Mouse (Mus musculus) right cerebral cortex, postnatal 4 days (tissue): Measurements from ENCODE around the gene Cercam.
"Not testable (repeated sequence)": the region's sequence is repeated elsewhere in the genome, so short reads cannot be mapped to it uniquely, and the experiment has no call there.

ENCODE experiments used
- DNase-seq: peaks from one replicate; pipeline ENCODE4 v3.0.0-alpha.2; 2022

Cercam gene

DNA sequence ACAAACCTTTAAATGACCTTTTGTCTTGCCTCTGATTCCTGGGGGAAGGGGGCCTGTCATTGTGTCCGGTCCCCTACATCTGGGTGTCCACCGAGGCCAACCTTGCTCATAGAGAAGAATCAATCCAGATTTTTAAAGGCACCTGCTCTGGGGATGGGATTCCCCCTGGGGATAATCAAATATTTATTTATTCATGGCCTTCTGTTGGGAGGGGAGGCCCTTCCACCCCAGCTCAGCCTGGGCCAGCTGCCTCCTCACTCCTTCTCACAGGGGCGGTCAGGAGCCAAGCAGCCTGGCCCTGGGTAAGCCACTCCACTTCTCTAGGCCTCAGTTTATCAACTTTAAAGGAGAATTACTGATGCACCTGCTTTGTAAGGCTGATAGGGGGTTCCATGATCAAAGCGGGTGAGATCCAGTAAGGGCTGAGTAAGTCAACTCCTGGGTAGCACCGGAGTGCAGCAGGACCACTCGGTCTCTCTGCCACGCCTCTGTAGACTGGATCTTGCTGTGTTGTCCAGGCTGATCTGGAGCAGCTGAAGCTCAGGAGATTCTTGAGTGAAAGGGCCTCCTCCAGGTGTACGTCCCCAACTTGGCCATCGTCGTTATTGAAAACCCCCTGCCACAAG, 13.3 kb upstream of the Cercam start:
- no peak for DNase-seq

DNA sequence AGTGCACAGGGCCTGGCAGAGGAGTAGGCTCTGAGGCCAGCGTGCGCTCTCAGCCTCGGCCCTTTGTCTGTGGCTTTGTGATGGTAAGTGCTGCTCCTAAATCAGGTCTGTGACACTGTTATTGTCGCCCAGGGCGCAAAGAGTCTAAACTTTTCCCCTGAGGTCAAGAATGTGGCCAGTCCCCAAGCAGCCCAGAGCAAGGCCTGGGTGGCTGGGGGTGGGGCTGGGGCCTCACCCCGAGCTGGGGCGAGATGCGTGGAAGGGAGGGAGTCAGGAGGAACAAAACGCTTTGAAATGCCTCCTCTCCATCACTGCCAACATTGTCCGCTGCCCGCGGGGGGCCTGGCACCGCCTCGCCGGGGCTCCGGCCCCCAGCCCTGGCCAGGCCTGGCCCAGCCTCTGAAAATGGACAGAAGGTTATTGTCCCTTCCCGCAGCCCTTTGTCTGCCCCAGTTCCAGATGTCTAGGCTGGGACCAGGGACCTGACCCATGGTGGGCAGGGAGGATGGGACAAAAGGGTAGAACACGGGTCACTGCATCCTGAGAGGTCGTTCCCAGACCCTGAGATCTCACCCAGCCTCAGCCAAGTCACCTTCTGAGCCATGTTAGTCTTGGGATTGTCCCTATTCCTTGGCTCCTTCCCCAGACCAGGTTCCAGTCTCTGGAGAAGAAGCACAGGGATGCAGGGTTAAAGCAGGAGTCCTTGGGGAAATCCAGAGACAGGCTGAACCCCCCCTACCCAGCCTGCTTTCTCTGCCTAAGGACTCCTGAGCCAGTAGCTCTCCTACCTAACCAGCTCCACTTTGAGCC, 12.3 kb upstream of the Cercam start:
- no peak for DNase-seq

DNA sequence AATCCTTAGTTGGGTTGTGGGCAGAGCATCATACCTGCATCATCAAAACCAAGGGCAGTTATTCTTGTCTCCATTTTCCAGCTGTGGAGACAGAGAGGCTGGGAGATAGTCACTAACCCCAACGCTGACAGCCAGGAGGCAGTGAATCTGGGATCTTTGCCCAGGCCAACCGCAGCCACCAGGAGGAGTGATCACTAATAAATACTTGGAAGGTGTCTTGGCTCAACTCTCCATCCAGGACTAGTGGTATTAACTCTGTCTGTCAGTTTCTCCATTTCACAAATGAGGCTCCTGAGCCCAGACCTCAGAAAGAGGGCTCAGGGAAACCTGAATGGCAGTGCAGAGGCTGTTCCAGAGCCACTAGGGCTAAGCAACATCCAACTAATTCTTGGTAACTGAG, 11.6 kb upstream of the Cercam start:
- no peak for DNase-seq

DNA sequence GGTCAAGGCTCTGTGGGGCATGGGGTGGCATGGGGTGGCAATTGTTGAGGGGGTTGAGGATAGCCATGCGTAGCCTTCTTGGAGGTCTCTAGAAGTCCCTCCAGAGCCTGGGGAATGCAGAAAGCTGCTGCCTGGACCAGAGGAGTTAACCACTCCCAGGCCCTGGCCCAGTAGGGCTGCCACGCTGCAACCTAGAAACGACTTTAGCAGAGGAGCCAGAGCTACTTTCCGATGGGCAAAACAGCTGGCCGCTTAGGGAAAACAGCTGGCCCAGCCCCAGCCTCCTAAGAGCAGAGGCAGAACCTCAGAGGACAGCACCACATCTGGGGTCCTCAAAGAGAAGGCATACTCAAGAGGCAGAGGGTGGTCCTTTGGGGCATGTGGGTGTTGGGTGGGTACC, 11.0 kb upstream of the Cercam start:
- no peak for DNase-seq

- DNase-seq = no peak
These were observed 10.1 kb upstream of the Cercam start for GRCm38 (mm10) chr2:29858748-29859473.

DNA sequence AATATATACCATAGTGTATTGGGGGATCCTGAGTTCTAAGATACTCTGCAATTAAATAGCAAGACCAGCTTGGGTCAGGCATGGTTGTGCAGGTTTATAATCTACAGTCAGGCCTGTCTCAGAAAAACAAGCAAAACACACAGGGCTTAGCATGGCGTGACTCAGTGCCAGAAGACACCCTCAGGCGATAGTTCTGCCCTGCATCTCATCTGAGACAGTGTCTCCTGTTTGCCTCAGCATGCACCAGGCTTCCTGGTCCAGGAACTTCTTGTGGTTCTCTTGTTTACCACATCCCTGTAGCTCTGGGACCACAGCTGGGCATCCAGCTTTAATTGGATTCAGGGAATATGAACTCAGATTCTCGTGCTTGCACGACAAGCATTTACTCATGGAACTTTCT, 3.8 kb upstream of the Cercam start:
- DNase-seq = no peak

- DNase-seq = peak; percentile 18
These were observed 885 bp downstream of the Cercam start for GRCm38 (mm10) chr2:29869646-29870451.

- DNase-seq = no peak
These were observed 3.8 kb downstream of the Cercam start for GRCm38 (mm10) chr2:29872581-29873295.

GRCm38 (mm10) chr2:29873801-29874200, 4.8 kb downstream of the Cercam start:
- no peak for DNase-seq

GRCm38 (mm10) chr2:29878061-29878460, 9.1 kb downstream of the Cercam start:
- no peak for DNase-seq

DNA sequence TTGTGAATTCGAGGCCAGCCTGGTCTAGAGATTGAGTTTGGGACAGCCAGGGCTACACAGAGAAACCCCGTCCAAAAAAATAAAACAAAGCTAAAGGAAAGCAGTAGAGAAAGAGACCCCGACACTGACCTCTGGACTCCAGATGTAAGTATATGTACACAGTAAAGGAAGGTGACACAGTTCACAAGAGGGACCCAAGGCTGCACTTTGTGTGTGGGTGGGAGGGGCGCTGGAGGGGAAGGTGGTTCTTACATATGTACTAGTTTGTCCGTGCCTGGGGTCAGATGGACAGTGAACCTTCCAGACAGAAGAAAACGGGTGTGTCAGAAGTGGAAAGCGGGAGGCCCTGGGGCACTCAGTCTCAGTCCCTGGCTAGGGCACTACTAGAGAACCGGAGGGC, 10.2 kb downstream of the Cercam start:
- DNase-seq = no peak

DNA sequence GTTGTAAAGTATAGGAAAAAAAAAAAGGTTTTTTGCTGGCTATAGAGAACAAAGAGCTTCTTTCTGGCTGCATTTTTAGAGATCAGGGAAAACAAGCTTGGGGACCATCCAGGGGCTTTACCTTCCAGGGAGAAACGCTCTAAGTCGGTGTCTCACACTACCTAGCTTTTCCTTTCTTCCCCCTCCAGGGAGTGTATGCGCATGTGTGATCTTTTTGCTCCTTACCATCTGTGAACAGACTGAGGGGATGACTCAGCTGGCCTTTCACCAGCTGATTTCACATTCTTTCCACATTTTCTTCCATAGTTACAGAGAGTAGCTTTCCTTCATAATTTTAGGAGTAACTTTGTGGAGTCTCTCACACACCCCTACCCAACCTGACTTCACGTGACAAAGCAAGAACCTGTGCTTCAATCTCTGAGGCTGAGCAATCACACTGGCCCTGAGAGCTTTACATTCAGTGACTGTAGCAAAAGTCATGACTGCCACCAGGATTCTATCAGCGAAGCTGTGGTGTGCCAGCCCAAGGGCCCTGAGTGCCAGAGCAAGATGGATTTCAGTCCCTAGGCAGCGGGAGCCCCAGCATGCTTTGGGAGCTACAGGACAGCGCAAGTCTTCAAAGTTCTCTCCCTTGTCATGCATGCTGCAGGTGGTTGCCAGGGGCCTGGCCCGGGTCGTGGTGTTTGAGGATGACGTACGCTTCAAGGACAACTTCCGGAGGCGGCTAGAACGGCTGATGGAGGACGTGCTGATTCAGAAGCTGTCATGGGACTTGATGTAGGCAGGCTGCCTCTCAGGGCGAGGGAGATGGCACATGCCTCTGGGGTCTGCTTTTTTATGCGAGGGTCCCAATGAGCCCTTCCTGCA, 11.2 kb downstream of the Cercam start:
- DNase-seq = no peak

DNA sequence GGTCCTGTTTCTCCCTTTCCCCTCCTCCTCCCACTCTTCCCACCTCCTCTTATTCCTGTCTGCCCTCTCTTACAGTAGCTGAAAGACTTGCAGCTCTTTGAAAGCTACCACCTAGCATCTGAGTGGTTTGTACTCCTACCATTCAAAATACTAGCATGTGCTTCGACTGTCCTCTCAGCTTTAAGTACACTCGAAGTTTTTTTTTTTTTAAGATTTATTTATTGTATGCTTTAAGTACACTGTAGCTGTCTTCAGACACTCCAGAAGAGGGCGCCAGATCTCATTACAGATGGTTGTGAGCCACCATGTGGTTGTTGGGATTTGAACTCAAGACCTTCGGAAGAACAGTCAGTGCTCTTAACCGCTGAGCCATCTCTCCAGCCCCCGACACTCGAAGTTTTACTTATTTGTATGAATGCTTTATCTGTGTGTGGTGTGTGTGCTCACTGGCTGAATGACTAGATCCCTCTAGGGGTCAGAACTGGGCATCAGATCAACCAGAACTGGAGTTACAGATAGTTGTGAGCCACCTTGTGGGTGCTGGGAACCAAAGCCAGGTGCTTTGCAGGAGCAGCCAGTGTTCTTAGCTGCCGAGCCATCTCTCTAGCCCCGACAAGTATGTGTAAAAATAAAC, 17.8 kb downstream of the Cercam start:
- not testable (repeated sequence) for DNase-seq

GRCm38 (mm10) chr2:29889066-29889944, 20.3 kb downstream of the Cercam start, which contains the start of gene Odf2:
Gene Odf2, plus strand, starts transcription at chr2:29889221.
- DNase-seq = peak; percentile 100

GRCm38 (mm10) chr2:29889991-29890833, 21.2 kb downstream of the Cercam start:
- peak; percentile 69 for DNase-seq

GRCm38 (mm10) chr2:29891773-29892172, 22.8 kb downstream of the Cercam start:
- DNase-seq = no peak

DNA sequence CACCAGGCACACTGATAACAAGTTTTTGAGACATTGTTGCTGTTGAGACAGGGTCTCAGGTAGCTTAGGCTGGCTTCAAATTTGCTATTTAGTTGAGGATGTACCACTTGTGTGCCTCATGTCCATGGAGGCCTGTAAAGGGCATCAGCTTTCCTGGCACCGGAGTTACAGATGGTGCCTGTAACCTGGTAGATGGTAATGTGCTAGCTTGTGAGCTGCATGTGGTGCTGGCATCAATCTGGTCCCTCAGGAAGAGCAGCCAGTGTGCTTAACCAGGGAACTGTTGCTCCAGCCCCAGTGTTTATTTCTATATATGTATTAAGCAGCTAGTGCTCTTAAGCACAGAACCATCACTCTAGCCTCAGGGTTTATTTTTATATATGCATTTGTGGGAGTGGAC, 27.1 kb downstream of the Cercam start:
- DNase-seq = no peak

DNA sequence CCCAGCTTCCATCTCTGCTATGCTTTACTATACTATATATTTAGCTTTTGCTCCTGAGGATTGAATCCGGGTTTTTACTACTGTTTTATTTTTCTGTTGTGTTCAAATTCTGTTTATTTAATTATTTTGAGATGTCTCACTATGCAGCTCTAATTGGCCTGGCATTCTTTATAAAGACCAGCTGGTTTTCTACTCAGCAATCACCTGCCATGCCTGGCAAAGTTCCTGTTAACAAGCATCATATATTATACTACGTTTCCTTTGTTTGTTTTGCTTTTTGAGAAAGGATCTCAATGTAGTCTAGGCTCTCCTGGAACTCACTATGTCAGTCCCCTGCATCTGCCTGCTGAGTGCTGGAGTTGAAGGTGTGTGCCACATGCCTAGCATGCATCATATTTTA, 28.4 kb downstream of the Cercam start:
- no peak for DNase-seq

DNA sequence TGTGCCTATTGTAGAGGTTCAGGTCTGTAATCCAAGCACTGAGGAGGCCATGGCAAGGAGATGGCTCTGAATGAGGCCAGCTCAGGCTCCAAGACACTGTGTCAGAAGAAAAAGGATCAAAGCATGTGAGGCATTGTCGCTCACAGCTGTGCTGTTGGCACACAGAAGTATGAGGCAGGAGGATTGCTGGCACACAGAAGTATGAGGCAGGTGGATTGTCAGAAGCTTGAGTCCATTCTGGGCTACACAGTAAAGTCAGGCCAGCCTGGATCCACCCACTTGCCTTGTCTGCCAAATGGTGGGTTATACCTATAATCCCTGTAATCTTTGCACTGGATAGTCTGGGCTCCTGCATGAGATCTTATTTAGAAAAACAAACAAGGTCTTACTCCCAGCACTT, 29.1 kb downstream of the Cercam start:
- DNase-seq = no peak
